Mouse (Mus musculus) cerebellum, postnatal 36 days (tissue): ENCODE measurements at regions not wholly inside any gene's neighbourhood (a gene's known extent, or its start where the extent isn't known, plus 50 kb on each side); places are given as distances from the start of the nearest gene placed in this dataset.

Experiments
- DNase-seq, 2 experiments: peaks; one replicate each; pipeline ENCODE4 v3.0.0; 2021 to 2022; ENCODE audit warnings: mixed read lengths in 2 of 2

GRCm38 (mm10) chr5:61943376-61943775 lies 134.8 kb downstream of the G6pd2 start:
- DNase-seq, result no peak

GRCm38 (mm10) chr5:61985211-61985610 lies 176.6 kb downstream of the G6pd2 start:
- no peak for DNase-seq

- no peak for DNase-seq
These were observed 210.9 kb downstream of the G6pd2 start for GRCm38 (mm10) chr5:62019506-62019905.

- DNase-seq, result no peak
These were observed 211.6 kb downstream of the G6pd2 start for GRCm38 (mm10) chr5:62020260-62020659.

- DNase-seq, result no peak
These were observed 232.9 kb downstream of the G6pd2 start for GRCm38 (mm10) chr5:62041475-62041874.

GRCm38 (mm10) chr5:62043678-62044077 lies 235.1 kb downstream of the G6pd2 start:
- no peak for DNase-seq

- no peak for DNase-seq
These were observed 270.4 kb downstream of the G6pd2 start for GRCm38 (mm10) chr5:62078998-62079397.

- DNase-seq, result no peak
These were observed 280.9 kb downstream of the G6pd2 start for GRCm38 (mm10) chr5:62089538-62089937.

GRCm38 (mm10) chr5:62096052-62096451 lies 287.4 kb downstream of the G6pd2 start:
- DNase-seq, result no peak

- DNase-seq, result no peak
These were observed 304.6 kb downstream of the G6pd2 start for GRCm38 (mm10) chr5:62113226-62113625.

GRCm38 (mm10) chr5:62113664-62114063 lies 305.0 kb downstream of the G6pd2 start:
- DNase-seq, result no peak

- no peak for DNase-seq
These were observed 336.6 kb downstream of the G6pd2 start for GRCm38 (mm10) chr5:62145178-62145577.

GRCm38 (mm10) chr5:62147399-62147798 lies 338.8 kb downstream of the G6pd2 start:
- DNase-seq, result no peak

- no peak for DNase-seq
These were observed 351.9 kb downstream of the G6pd2 start for GRCm38 (mm10) chr5:62160528-62160927.

- DNase-seq, result peak in 1 of 2 experiments; percentile 3
These were observed 383.5 kb downstream of the G6pd2 start for GRCm38 (mm10) chr5:62192073-62192472.

GRCm38 (mm10) chr5:62205384-62205783 lies 396.8 kb downstream of the G6pd2 start:
- no peak for DNase-seq
